Mouse (Mus musculus) ovary, adult 18-20 months (tissue): ENCODE results near the gene Adgrv1.

Experiments used
- DNase-seq: peaks from one replicate; pipeline ENCODE4 v3.0.0; 2022; ENCODE audit warnings: low spot score, mixed read lengths

The Adgrv1 gene

GRCm38 (mm10) chr13:81045345-81045744, 587.6 kb downstream of the Adgrv1 start:
- no peak for DNase-seq
